Mouse (Mus musculus): Measurements from ENCODE around the gene Fgf3. TPM values are rescaled to one million over a fixed set of nuclear protein-coding genes. Genes with fewer than 3 reads are reported as not detected.

Fgf3 gene
- polyA plus RNA-seq (2014; fragmentation: Nextera tagmentation; extraction: Ambion mirVana), result 0.18 and 0.70 TPM in 2 replicates

- ATAC-seq (ENCODE audit: low FRiP score, low TSS enrichment), result no peak
- Histone ChIP-seq H3K9me3 (ENCODE audit: control insufficient read depth, low read length) (no peaks in the 10 kb centered on the region), H3K4me2 (replicated peaks; ENCODE audit: low read depth, low read length) (peak within 1 kb of the TSS; percentile 69), H3K4me3 (ENCODE audit: low read length) (peak within 1 kb of the TSS; percentile 44), H3K27ac (ENCODE audit: low read depth, low read length) (no peak within 1 kb of the TSS), H3K27me3 (ENCODE audit: control insufficient read depth, insufficient read depth, low read length) (peaks cover 60% of the 10 kb centered on the region), H3K36me3 (ENCODE audit: control insufficient read depth, insufficient read depth, low read length) (no peaks in the 10 kb centered on the region), H3K9ac (ENCODE audit: low read depth, low read length) (peak within 1 kb of the TSS; percentile 40), H3K4me1 (ENCODE audit: control insufficient read depth, insufficient read depth, low read length) (peaks cover 11% of the 10 kb centered on the region)
- WGBS, result 2% methylated on average over 41 of the region's 43 CpGs
Observed at GRCm38 (mm10) chr7:144837891-144838488, at the start of gene Fgf3. Fgf3 (plus strand) TSS chr7:144838083.

- H3K27ac ChIP-seq (ENCODE audit: low read depth, low read length), result peak overlapping the region; percentile 30; the same call in 1 of the 2 replicates
- WGBS, result 64% methylated on average over 4 of the region's 4 CpGs
Observed at GRCm38 (mm10) chr7:144788631-144789030, 49.3 kb upstream of the Fgf3 start.

GRCm38 (mm10) chr7:144789601-144790556 lies 48.0 kb upstream of the Fgf3 start:
- Histone ChIP-seq H3K9me3 (ENCODE audit: control insufficient read depth, low read length) (no peaks in the 10 kb centered on the region), H3K36me3 (ENCODE audit: control insufficient read depth, insufficient read depth, low read length) (no peaks in the 10 kb centered on the region), H3K9ac (ENCODE audit: low read depth, low read length) (no peak overlapping the region), H3K27ac (ENCODE audit: low read depth, low read length) (no peak overlapping the region), H3K27me3 (ENCODE audit: control insufficient read depth, insufficient read depth, low read length) (no peaks in the 10 kb centered on the region), H3K4me3 (ENCODE audit: low read length) (peak overlapping the region; percentile 24), H3K4me1 (ENCODE audit: control insufficient read depth, insufficient read depth, low read length) (no peaks in the 10 kb centered on the region), H3K4me2 (replicated peaks; ENCODE audit: low read depth, low read length) (peak overlapping the region; percentile 36)
- 50% methylated on average over 36 of the region's 36 CpGs for WGBS
- ATAC-seq (ENCODE audit: low FRiP score, low TSS enrichment), result 0 out of 2 replicates have a peak, but pooled peaks have one; percentile 25

More at GRCm38 (mm10) chr7:144788631-144789030, 49.3 kb upstream of the Fgf3 start:
- no peak overlapping the region for H3K4me2 ChIP-seq (replicated peaks; ENCODE audit: low read depth, low read length)
- H3K36me3 ChIP-seq (ENCODE audit: control insufficient read depth, insufficient read depth, low read length), result no peaks in the 10 kb centered on the region
- no peaks in the 10 kb centered on the region for H3K9me3 ChIP-seq (ENCODE audit: control insufficient read depth, low read length)
- no peak overlapping the region for H3K4me3 ChIP-seq (ENCODE audit: low read length)
- no peaks in the 10 kb centered on the region for H3K4me1 ChIP-seq (ENCODE audit: control insufficient read depth, insufficient read depth, low read length)
- 0 out of 2 replicates have a peak, but pooled peaks have one; percentile 16 for ATAC-seq (ENCODE audit: low FRiP score, low TSS enrichment)
- peak overlapping the region; percentile 5; the same call in 1 of the 2 replicates for H3K9ac ChIP-seq (ENCODE audit: low read depth, low read length)
- no peaks in the 10 kb centered on the region for H3K27me3 ChIP-seq (ENCODE audit: control insufficient read depth, insufficient read depth, low read length)

- WGBS, result 88% methylated on average over 7 of the region's 7 CpGs
- no peak for ATAC-seq (ENCODE audit: low FRiP score, low TSS enrichment)
- H3K4me3 ChIP-seq (ENCODE audit: low read length), result no peak overlapping the region
- no peaks in the 10 kb centered on the region for H3K27me3 ChIP-seq (ENCODE audit: control insufficient read depth, insufficient read depth, low read length)
- H3K4me1 ChIP-seq (ENCODE audit: control insufficient read depth, insufficient read depth, low read length), result 0 out of 2 replicates have a peak, but pooled peaks cover 3% of the 10 kb centered on the region
- no peak overlapping the region for H3K27ac ChIP-seq (ENCODE audit: low read depth, low read length)
- no peak overlapping the region for H3K9ac ChIP-seq (ENCODE audit: low read depth, low read length)
- no peaks in the 10 kb centered on the region for H3K36me3 ChIP-seq (ENCODE audit: control insufficient read depth, insufficient read depth, low read length)
- H3K4me2 ChIP-seq (replicated peaks; ENCODE audit: low read depth, low read length), result no peak overlapping the region
- no peaks in the 10 kb centered on the region for H3K9me3 ChIP-seq (ENCODE audit: control insufficient read depth, low read length)
Observed at GRCm38 (mm10) chr7:144791426-144791825, 46.5 kb upstream of the Fgf3 start.

- H3K4me2 ChIP-seq (replicated peaks; ENCODE audit: low read depth, low read length), result no peak overlapping the region
- H3K36me3 ChIP-seq (ENCODE audit: control insufficient read depth, insufficient read depth, low read length), result no peaks in the 10 kb centered on the region
- H3K27me3 ChIP-seq (ENCODE audit: control insufficient read depth, insufficient read depth, low read length), result no peaks in the 10 kb centered on the region
- H3K9ac ChIP-seq (ENCODE audit: low read depth, low read length), result no peak overlapping the region
- H3K9me3 ChIP-seq (ENCODE audit: control insufficient read depth, low read length), result no peaks in the 10 kb centered on the region
- no peak overlapping the region for H3K4me3 ChIP-seq (ENCODE audit: low read length)
- peak; percentile 50; the same call in 1 of the 2 replicates for ATAC-seq (ENCODE audit: low FRiP score, low TSS enrichment)
- 0 out of 2 replicates have a peak, but pooled peaks cover 3% of the 10 kb centered on the region for H3K4me1 ChIP-seq (ENCODE audit: control insufficient read depth, insufficient read depth, low read length)
- no peak overlapping the region for H3K27ac ChIP-seq (ENCODE audit: low read depth, low read length)
- WGBS, result 62% methylated on average over 10 of the region's 10 CpGs
Observed at GRCm38 (mm10) chr7:144793296-144793695, 44.6 kb upstream of the Fgf3 start.

GRCm38 (mm10) chr7:144795976-144796474 lies 41.9 kb upstream of the Fgf3 start:
- Histone ChIP-seq H3K27ac (ENCODE audit: low read depth, low read length) (no peak overlapping the region), H3K4me1 (ENCODE audit: control insufficient read depth, insufficient read depth, low read length) (0 out of 2 replicates have a peak, but pooled peaks cover 3% of the 10 kb centered on the region), H3K4me2 (replicated peaks; ENCODE audit: low read depth, low read length) (no peak overlapping the region), H3K9me3 (ENCODE audit: control insufficient read depth, low read length) (no peaks in the 10 kb centered on the region), H3K9ac (ENCODE audit: low read depth, low read length) (no peak overlapping the region), H3K4me3 (ENCODE audit: low read length) (no peak overlapping the region), H3K27me3 (ENCODE audit: control insufficient read depth, insufficient read depth, low read length) (no peaks in the 10 kb centered on the region), H3K36me3 (ENCODE audit: control insufficient read depth, insufficient read depth, low read length) (no peaks in the 10 kb centered on the region)
- WGBS, result 62% methylated on average over 9 of the region's 9 CpGs
- ATAC-seq (ENCODE audit: low FRiP score, low TSS enrichment), result no peak

GRCm38 (mm10) chr7:144796986-144797735 lies 40.7 kb upstream of the Fgf3 start:
- Histone ChIP-seq H3K9ac (ENCODE audit: low read depth, low read length) (no peak overlapping the region), H3K36me3 (ENCODE audit: control insufficient read depth, insufficient read depth, low read length) (no peaks in the 10 kb centered on the region), H3K4me2 (replicated peaks; ENCODE audit: low read depth, low read length) (no peak overlapping the region), H3K27me3 (ENCODE audit: control insufficient read depth, insufficient read depth, low read length) (no peaks in the 10 kb centered on the region), H3K4me1 (ENCODE audit: control insufficient read depth, insufficient read depth, low read length) (0 out of 2 replicates have a peak, but pooled peaks cover 3% of the 10 kb centered on the region), H3K27ac (ENCODE audit: low read depth, low read length) (no peak overlapping the region), H3K4me3 (ENCODE audit: low read length) (no peak overlapping the region), H3K9me3 (ENCODE audit: control insufficient read depth, low read length) (no peaks in the 10 kb centered on the region)
- 67% methylated on average over 17 of the region's 17 CpGs for WGBS
- no peak for ATAC-seq (ENCODE audit: low FRiP score, low TSS enrichment)

GRCm38 (mm10) chr7:144798471-144798870 lies 39.4 kb upstream of the Fgf3 start:
- H3K9ac ChIP-seq (ENCODE audit: low read depth, low read length), result no peak overlapping the region
- no peaks in the 10 kb centered on the region for H3K9me3 ChIP-seq (ENCODE audit: control insufficient read depth, low read length)
- 0 out of 2 replicates have a peak, but pooled peaks cover 3% of the 10 kb centered on the region for H3K4me1 ChIP-seq (ENCODE audit: control insufficient read depth, insufficient read depth, low read length)
- WGBS, result 44% methylated on average over 1 of the region's 1 CpGs
- no peaks in the 10 kb centered on the region for H3K36me3 ChIP-seq (ENCODE audit: control insufficient read depth, insufficient read depth, low read length)
- H3K27ac ChIP-seq (ENCODE audit: low read depth, low read length), result no peak overlapping the region
- ATAC-seq (ENCODE audit: low FRiP score, low TSS enrichment), result peak; percentile 61; the same call in 1 of the 2 replicates
- no peaks in the 10 kb centered on the region for H3K27me3 ChIP-seq (ENCODE audit: control insufficient read depth, insufficient read depth, low read length)
- no peak overlapping the region for H3K4me2 ChIP-seq (replicated peaks; ENCODE audit: low read depth, low read length)
- H3K4me3 ChIP-seq (ENCODE audit: low read length), result no peak overlapping the region
